Mouse (Mus musculus) liver, embryonic 14.5 days (tissue): ENCODE measurements around the gene Mybpc2. TPM values are rescaled to one million over a fixed set of nuclear protein-coding genes. Genes with fewer than 3 reads are reported as not detected.

Source experiments
- ATAC-seq: fragments of 200-750 bp; cut with Nextera tagmentation; 2 replicates; pipeline ENCODE4 v1.8.0; 2017; ENCODE audit warnings: moderate number of reproducible peaks, mild to moderate bottlenecking, moderate library complexity; ENCODE audit not compliant: insufficient read depth
- DNase-seq, 3 experiments: peaks; one replicate each; pipeline ENCODE4 v3.0.0-alpha.2; 2012 to 2013; ENCODE audit warnings: low read depth in 3 of 3, low spot score in 3 of 3
- H3K27ac ChIP-seq: fragments of 300-500 bp; sonication (generic); 2 replicates; pipeline ENCODE4 v1.5.1; 2014; ENCODE audit warnings: moderate library complexity, mild to moderate bottlenecking, control low read depth, inconsistent platforms
- H3K27me3 ChIP-seq: fragments of 300-500 bp; sonication (generic); 2 replicates; pipeline ENCODE4 v1.6.1; 2014; ENCODE audit warnings: mild to moderate bottlenecking, low read length, moderate library complexity; ENCODE audit not compliant: control insufficient read depth, insufficient read depth
- H3K36me3 ChIP-seq: fragments of 300-500 bp; sonication (generic); replicated peaks from 2 replicates; pipeline ENCODE4 v1.6.1; 2014; ENCODE audit warnings: low read depth; ENCODE audit not compliant: control insufficient read depth, insufficient read depth
- H3K4me1 ChIP-seq, 2 experiments: fragments of 200-500 bp in 1 of 2; fragments of 300-500 bp in 1 of 2; sonication (generic) in 1 of 2; replicated peaks; 2 replicates each; pipeline ENCODE4 v1.6.1; 2012 to 2014; ENCODE audit warnings: antibody characterized with exemption in 1 of 2, inconsistent platforms in 1 of 2, low read length in 1 of 2; ENCODE audit not compliant: control insufficient read depth in 2 of 2, insufficient read depth in 2 of 2
- H3K4me2 ChIP-seq: fragments of 300-500 bp; sonication (generic); 2 replicates; pipeline ENCODE4 v1.6.1; 2014; ENCODE audit warnings: low read depth, mild to moderate bottlenecking, control low read depth, moderate library complexity
- H3K4me3 ChIP-seq, 2 experiments: fragments of 200-500 bp in 1 of 2; fragments of 300-500 bp in 1 of 2; sonication (generic) in 1 of 2; 2 replicates each; pipeline ENCODE4 v1.5.1; 2012 to 2014; ENCODE audit warnings: low read depth in 2 of 2, low read length in 2 of 2, mild to moderate bottlenecking in 2 of 2, control low read depth in 1 of 2, inconsistent platforms in 1 of 2, moderate library complexity in 1 of 2; ENCODE audit not compliant: insufficient read depth in 1 of 2
- H3K9ac ChIP-seq: fragments of 300-500 bp; sonication (generic); replicated peaks from 2 replicates; pipeline ENCODE4 v1.6.1; 2014; ENCODE audit warnings: mild to moderate bottlenecking, control low read depth, moderate library complexity
- H3K9me3 ChIP-seq: fragments of 300-500 bp; sonication (generic); 2 replicates; pipeline ENCODE4 v1.6.1; 2016; ENCODE audit warnings: low read length, mixed read lengths; ENCODE audit not compliant: control insufficient read depth
- CTCF ChIP-seq: IDR thresholded peaks from 2 replicates; pipeline ENCODE4 v1.5.1; 2016; ENCODE audit warnings: antibody characterized with exemption, low read depth, control low read depth
- EP300 ChIP-seq: IDR thresholded peaks from 2 replicates; pipeline ENCODE4 v1.6.1; 2016; ENCODE audit warnings: antibody characterized with exemption, low read depth
- WGBS: fragments of 180-500 bp; shearing (Covaris S2); extraction: QIAGEN DNeasy Blood & Tissue Kit; methylation state at CpG from one replicate; pipeline ENCODE4 v1.1.7; 2014; ENCODE audit not compliant: insufficient replicate concordance; 5-methylcytosine and 5-hydroxymethylcytosine counted together
- polyA plus RNA-seq, 2 experiments: library from polyadenylated mRNA; depleted of rRNA in 1 of 2; stranded (reverse) in 1 of 2; unstranded in 1 of 2; fragments of >200 nt; fragmentation: Nextera tagmentation in 1 of 2; extraction: Ambion mirVana in 1 of 2; gene quantifications; 2 replicates each; pipeline versions ENCODE4 v1.2.1 to v1.2.3; 2012 to 2014

The Mybpc2 gene
- polyA plus RNA-seq, 2 experiments = not detected

DNA sequence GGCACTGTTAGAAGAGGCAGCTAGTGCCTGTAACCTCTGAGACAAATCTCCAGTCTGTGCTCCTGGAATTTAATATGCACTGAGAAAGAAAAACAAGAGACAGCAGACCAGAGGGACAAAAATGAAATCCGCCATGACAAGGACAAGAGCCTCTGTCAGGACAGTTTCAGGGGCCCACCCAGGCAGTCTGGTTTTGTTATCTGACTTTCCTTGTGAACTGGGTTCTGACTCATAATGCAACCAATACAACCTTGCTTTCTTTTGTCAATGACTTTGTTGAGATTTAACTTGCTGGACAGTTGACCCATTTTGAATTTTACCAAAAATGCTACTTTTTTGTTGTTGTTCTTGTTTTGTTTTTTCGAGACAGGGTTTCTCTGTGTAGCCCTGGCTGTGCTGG, 33.2 kb upstream of the Mybpc2 start:
- Histone ChIP-seq H3K4me1 (peaks cover 7 to 9% of the 10 kb centered on the region in 2 experiments), H3K4me3 (no peak overlapping the region), H3K36me3 (no peaks in the 10 kb centered on the region), H3K27ac (no peak overlapping the region), H3K9ac (no peak overlapping the region), H3K4me2 (no peak overlapping the region), H3K9me3 (no peaks in the 10 kb centered on the region), H3K27me3 (no peaks in the 10 kb centered on the region)
- ATAC-seq = no peak
- 40% methylated on average over 2 of the region's 2 CpGs for WGBS
- no peak for TF ChIP-seq EP300
- TF ChIP-seq CTCF = no peak
- DNase-seq = no peak

DNA sequence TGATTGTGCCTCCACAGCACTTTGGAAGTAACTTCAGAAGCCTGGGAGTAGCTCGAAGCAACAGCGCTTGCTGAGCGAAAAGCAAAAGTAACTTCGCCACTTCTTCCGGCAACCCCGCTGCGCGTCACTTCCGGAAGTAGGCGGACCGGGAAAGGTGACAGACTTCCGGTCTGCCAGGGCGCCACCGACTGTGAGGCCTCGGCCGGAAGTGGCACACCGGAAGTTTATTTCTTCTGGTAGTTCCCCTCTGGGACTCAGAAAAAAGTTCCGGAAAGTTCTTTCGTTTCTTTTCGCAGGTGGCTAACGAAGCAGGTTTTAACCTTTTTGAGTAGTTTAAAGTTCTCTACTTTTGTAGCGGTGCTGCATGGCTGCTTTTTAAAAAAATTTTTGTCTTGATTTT, 29.4 kb upstream of the Mybpc2 start, which contains the start of gene Nr1h2:
TSS of gene Nr1h2 (minus strand) at position 126 of the 400 bp plus-strand sequence.
- WGBS = under 1% methylated on average over 22 of the region's 22 CpGs
- no peaks in the 10 kb centered on the region for H3K9me3 ChIP-seq
- no peaks in the 10 kb centered on the region for H3K27me3 ChIP-seq
- ATAC-seq (peak; percentile 84), DNase-seq (peak; percentile 92)
- H3K27ac ChIP-seq = peak within 1 kb of the TSS; percentile 85
- H3K4me3 ChIP-seq = peak within 1 kb of the TSS; percentile 73 to 80
- peaks cover 22% of the 10 kb centered on the region for H3K36me3 ChIP-seq
- TF ChIP-seq EP300 = no peak
- TF ChIP-seq CTCF = no peak; the same call in 1 of the 2 replicates
- peak within 1 kb of the TSS; percentile 73 for H3K9ac ChIP-seq
- H3K4me1 ChIP-seq = peaks cover 7 to 11% of the 10 kb centered on the region in 2 experiments
- H3K4me2 ChIP-seq = peak within 1 kb of the TSS; percentile 68

DNA sequence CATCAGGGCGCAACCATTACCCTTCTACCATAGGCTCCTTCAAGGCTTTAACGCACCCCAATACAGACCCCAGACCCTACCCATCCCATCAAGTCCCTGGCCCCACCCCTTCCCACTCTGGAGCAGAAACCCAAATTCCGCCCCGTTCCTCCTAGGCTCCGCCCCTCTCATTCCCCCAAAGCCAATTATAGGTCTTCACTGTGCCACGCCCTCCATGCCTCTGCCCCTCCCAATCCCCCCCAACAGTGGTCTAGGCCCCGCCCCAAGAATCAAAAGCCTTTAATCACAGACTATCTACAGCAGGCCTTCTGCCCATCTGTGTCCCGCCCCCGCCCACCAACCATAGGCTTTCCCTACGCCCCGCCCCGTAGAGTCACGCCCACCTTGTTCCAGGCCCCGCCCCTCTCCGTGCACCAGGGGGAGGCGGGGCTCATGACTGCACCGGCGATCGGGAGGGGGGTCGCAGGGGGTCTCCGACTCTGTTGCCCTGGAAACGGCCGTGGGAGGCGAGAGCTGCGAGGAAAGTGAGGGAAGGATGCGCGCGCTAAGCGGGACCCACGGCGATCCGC, 28.8 kb upstream of the Mybpc2 start:
- ATAC-seq (peak; percentile 63), DNase-seq (peak; percentile 75 to 79 (median 78))
- Histone ChIP-seq H3K27me3 (no peaks in the 10 kb centered on the region), H3K4me2 (peak overlapping the region; percentile 68), H3K9me3 (no peaks in the 10 kb centered on the region), H3K27ac (peak overlapping the region; percentile 85), H3K4me1 (peaks cover 7 to 11% of the 10 kb centered on the region in 2 experiments), H3K4me3 (peak overlapping the region; percentile 73 to 80), H3K36me3 (peaks cover 22% of the 10 kb centered on the region), H3K9ac (peak overlapping the region; percentile 73)
- no peak for TF ChIP-seq CTCF
- no peak for TF ChIP-seq EP300
- 1% methylated on average over 32 of the region's 32 CpGs for WGBS

DNA sequence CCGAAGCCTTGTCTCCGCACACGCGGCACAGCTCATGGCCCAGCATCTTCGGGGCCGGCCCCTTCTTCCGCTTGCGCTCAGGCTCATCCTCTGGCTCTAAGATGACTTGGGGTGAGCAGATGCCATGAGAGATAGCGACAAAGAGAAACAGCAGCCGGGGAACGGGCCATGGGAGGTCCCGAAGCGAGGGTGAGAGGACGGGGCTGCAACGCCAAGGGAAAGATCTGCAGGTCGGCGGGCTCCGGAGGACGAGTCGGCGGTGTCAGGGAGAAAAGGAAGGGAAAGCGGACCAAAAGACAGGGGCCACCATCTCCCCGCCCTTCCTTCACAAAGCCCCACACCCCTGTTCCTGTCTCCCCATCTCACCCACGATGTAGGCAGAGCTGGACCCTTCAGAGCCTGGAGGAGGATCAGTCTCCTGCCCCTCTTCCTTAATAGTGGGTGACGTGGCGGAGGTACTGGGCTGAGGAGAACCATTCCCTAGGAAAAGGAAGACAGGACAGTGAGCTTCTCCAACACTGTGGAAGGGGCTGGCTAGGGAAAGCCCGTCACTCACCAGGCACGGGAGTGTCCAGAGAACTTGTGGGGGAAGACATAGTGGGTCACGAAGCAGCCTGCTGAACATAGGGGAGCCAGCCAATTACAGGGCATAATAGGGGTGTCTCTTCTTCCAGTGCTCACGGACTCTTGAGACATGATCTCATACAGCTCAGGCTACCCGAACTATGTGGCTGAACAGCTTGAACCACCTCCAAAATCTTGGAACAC, 27.9 kb upstream of the Mybpc2 start:
- peaks cover 22% of the 10 kb centered on the region for H3K36me3 ChIP-seq
- TF ChIP-seq CTCF = no peak
- no peak for TF ChIP-seq EP300
- DNase-seq (no peak), ATAC-seq (no peak)
- H3K9me3 ChIP-seq = no peaks in the 10 kb centered on the region
- no peak overlapping the region for H3K27ac ChIP-seq
- H3K4me2 ChIP-seq = peak overlapping the region; percentile 68
- 86% methylated on average over 31 of the region's 31 CpGs for WGBS
- no peak overlapping the region for H3K9ac ChIP-seq
- no peaks in the 10 kb centered on the region for H3K27me3 ChIP-seq
- H3K4me3 ChIP-seq = peak overlapping the region; percentile 73 to 80; a peak in 3 of 4 replicates
- H3K4me1 ChIP-seq = peaks cover 11 to 17% of the 10 kb centered on the region in 2 experiments

DNA sequence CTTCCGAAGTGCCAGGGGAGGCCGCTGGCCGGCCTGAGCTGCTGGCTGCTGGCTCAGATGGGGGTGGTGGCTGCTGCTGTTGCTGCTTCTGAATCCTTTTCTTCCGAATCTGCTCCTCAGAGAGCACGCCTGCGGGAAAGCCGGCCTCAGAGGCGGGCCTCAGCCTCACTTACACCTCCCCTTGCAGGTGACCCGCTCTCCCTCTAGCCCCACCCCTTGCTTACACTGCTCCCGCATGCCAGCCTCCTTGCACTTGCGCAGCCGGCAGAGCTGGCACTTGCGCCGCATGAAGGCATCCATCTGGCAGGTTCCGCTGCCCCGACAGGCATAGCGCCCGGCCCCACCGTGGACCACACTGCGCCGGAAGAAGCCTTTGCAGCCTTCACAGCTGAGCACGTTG, 27.3 kb upstream of the Mybpc2 start:
- DNase-seq (no peak), ATAC-seq (no peak)
- H3K9me3 ChIP-seq = no peaks in the 10 kb centered on the region
- TF ChIP-seq EP300 (no peak), CTCF (no peak)
- no peak overlapping the region for H3K4me3 ChIP-seq
- 89% methylated on average over 22 of the region's 22 CpGs for WGBS
- no peak overlapping the region for H3K27ac ChIP-seq
- peaks cover 14 to 21% of the 10 kb centered on the region in 2 experiments for H3K4me1 ChIP-seq
- no peak overlapping the region for H3K9ac ChIP-seq
- no peaks in the 10 kb centered on the region for H3K27me3 ChIP-seq
- no peak overlapping the region for H3K4me2 ChIP-seq
- H3K36me3 ChIP-seq = peaks cover 22% of the 10 kb centered on the region
